Mouse (Mus musculus) E14TG2a.4 (cell line): ENCODE results near the gene Nek2.

Experiments
- H3K27me3 ChIP-seq: 2 replicates; pipeline ENCODE4 v1.6.1; 2014; ENCODE audit warnings: low read length, control low read depth; ENCODE audit not compliant: insufficient read depth
- H3K36me3 ChIP-seq: 2 replicates; pipeline ENCODE4 v1.6.1; 2014; ENCODE audit warnings: low read length, control low read depth; ENCODE audit not compliant: insufficient read depth
- H3K4me1 ChIP-seq: replicated peaks from 2 replicates; pipeline ENCODE4 v1.6.1; 2014; ENCODE audit warnings: low read depth, low read length, control low read depth
- H3K4me3 ChIP-seq: replicated peaks from 2 replicates; pipeline ENCODE4 v1.5.1; 2014; ENCODE audit warnings: mild to moderate bottlenecking, low read length
- H3K9me3 ChIP-seq: 2 replicates; pipeline ENCODE4 v1.6.1; 2014; ENCODE audit warnings: low read length, control low read depth
- CTCF ChIP-seq: conservative IDR thresholded peaks from 2 replicates; pipeline ENCODE4 v1.5.1; 2014; ENCODE audit warnings: low read length
- NANOG ChIP-seq: IDR thresholded peaks from 2 replicates; pipeline ENCODE4 v1.6.1; 2014; ENCODE audit warnings: borderline replicate concordance, low read length, mixed read lengths
- POU5F1 ChIP-seq: IDR thresholded peaks from 2 replicates; pipeline ENCODE4 v1.6.1; 2014; ENCODE audit warnings: low read length, borderline replicate concordance

The Nek2 gene

GRCm38 (mm10) chr1:191877681-191878080 lies 56.4 kb downstream of the Nek2 start:
- H3K4me1 ChIP-seq = peaks cover 25% of the 10 kb centered on the region
- no peak overlapping the region for H3K4me3 ChIP-seq
- no peaks in the 10 kb centered on the region for H3K36me3 ChIP-seq
- no peaks in the 10 kb centered on the region for H3K9me3 ChIP-seq
- no peak for TF ChIP-seq NANOG
- no peak for TF ChIP-seq POU5F1
- no peak for TF ChIP-seq CTCF
- H3K27me3 ChIP-seq = peaks cover 5% of the 10 kb centered on the region

GRCm38 (mm10) chr1:191878518-191878921 lies 57.3 kb downstream of the Nek2 start:
- Histone ChIP-seq H3K9me3 (no peaks in the 10 kb centered on the region), H3K4me1 (peaks cover 25% of the 10 kb centered on the region), H3K27me3 (peaks cover 5% of the 10 kb centered on the region), H3K36me3 (no peaks in the 10 kb centered on the region), H3K4me3 (no peak overlapping the region)
- TF ChIP-seq NANOG (no peak), POU5F1 (no peak), CTCF (no peak)

- peaks cover 24% of the 10 kb centered on the region for H3K4me1 ChIP-seq
- no peak for TF ChIP-seq NANOG
- no peak for TF ChIP-seq POU5F1
- TF ChIP-seq CTCF = no peak
- no peak overlapping the region for H3K4me3 ChIP-seq
- H3K9me3 ChIP-seq = no peaks in the 10 kb centered on the region
- H3K27me3 ChIP-seq = peaks cover 5% of the 10 kb centered on the region
- H3K36me3 ChIP-seq = no peaks in the 10 kb centered on the region
Measured at GRCm38 (mm10) chr1:191880247-191880646, 59.0 kb downstream of the Nek2 start.

- peaks cover 16% of the 10 kb centered on the region for H3K4me1 ChIP-seq
- peaks cover 5% of the 10 kb centered on the region for H3K27me3 ChIP-seq
- no peaks in the 10 kb centered on the region for H3K9me3 ChIP-seq
- no peak for TF ChIP-seq NANOG
- TF ChIP-seq CTCF = no peak
- TF ChIP-seq POU5F1 = no peak
- H3K4me3 ChIP-seq = no peak overlapping the region
- H3K36me3 ChIP-seq = no peaks in the 10 kb centered on the region
Measured at GRCm38 (mm10) chr1:191880921-191881609, 59.8 kb downstream of the Nek2 start.

GRCm38 (mm10) chr1:191881663-191882062 lies 60.4 kb downstream of the Nek2 start:
- H3K27me3 ChIP-seq = peaks cover 5% of the 10 kb centered on the region
- H3K9me3 ChIP-seq = no peaks in the 10 kb centered on the region
- peaks cover 16% of the 10 kb centered on the region for H3K4me1 ChIP-seq
- TF ChIP-seq POU5F1 (no peak), NANOG (no peak), CTCF (no peak)
- H3K36me3 ChIP-seq = no peaks in the 10 kb centered on the region
- no peak overlapping the region for H3K4me3 ChIP-seq
